Mouse (Mus musculus) ES-CJ7 (cell line): Measurements from ENCODE around the gene Bcl2l11.

Source experiments
- DNase-seq: peaks from one replicate; pipeline ENCODE4 v3.0.0; 2011; ENCODE audit warnings: low read depth, low spot score

Bcl2l11 gene

GRCm38 (mm10) chr2:128111537-128111936 lies 14.3 kb upstream of the Bcl2l11 start:
- no peak for DNase-seq

- peak; percentile 17 for DNase-seq
These were observed 11.2 kb upstream of the Bcl2l11 start for GRCm38 (mm10) chr2:128114621-128115020.

GRCm38 (mm10) chr2:128115579-128115978 lies 10.3 kb upstream of the Bcl2l11 start:
- peak; percentile 46 for DNase-seq

GRCm38 (mm10) chr2:128117605-128118004 lies 8.2 kb upstream of the Bcl2l11 start:
- no peak for DNase-seq

- no peak for DNase-seq
These were observed 6.9 kb upstream of the Bcl2l11 start for GRCm38 (mm10) chr2:128118971-128119370.

GRCm38 (mm10) chr2:128122491-128122890 lies 3.3 kb upstream of the Bcl2l11 start:
- peak; percentile 83 for DNase-seq

GRCm38 (mm10) chr2:128122891-128123771 lies 2.7 kb upstream of the Bcl2l11 start:
- DNase-seq: peak; percentile 34

- DNase-seq: peak; percentile 48
These were observed 1.7 kb upstream of the Bcl2l11 start for GRCm38 (mm10) chr2:128123921-128124683.

GRCm38 (mm10) chr2:128124693-128125092 lies 1.1 kb upstream of the Bcl2l11 start:
- no peak for DNase-seq

- DNase-seq: peak; percentile 10
These were observed 783 bp downstream of the Bcl2l11 start for GRCm38 (mm10) chr2:128126591-128127051.

GRCm38 (mm10) chr2:128127121-128127671 lies 1.4 kb downstream of the Bcl2l11 start:
- peak; percentile 89 for DNase-seq

GRCm38 (mm10) chr2:128127691-128128292 lies 2.0 kb downstream of the Bcl2l11 start:
- peak; percentile 77 for DNase-seq

GRCm38 (mm10) chr2:128128532-128128931 lies 2.7 kb downstream of the Bcl2l11 start:
- DNase-seq: no peak

- DNase-seq: no peak
These were observed 5.7 kb downstream of the Bcl2l11 start for GRCm38 (mm10) chr2:128131503-128131902.

GRCm38 (mm10) chr2:128132635-128133034 lies 6.8 kb downstream of the Bcl2l11 start:
- no peak for DNase-seq

- DNase-seq: no peak
These were observed 8.0 kb downstream of the Bcl2l11 start for GRCm38 (mm10) chr2:128133865-128134264.

GRCm38 (mm10) chr2:128134474-128134873 lies 8.6 kb downstream of the Bcl2l11 start:
- no peak for DNase-seq

- no peak for DNase-seq
These were observed 9.1 kb downstream of the Bcl2l11 start for GRCm38 (mm10) chr2:128134948-128135347.

GRCm38 (mm10) chr2:128136769-128137433 lies 11.1 kb downstream of the Bcl2l11 start:
- DNase-seq: no peak

- DNase-seq: no peak
These were observed 11.8 kb downstream of the Bcl2l11 start for GRCm38 (mm10) chr2:128137480-128138276.
